Mouse (Mus musculus) naive thymus-derived CD4-positive, alpha-beta T cell, adult 2 months (primary cell): ENCODE results near the gene Lpxn.

ENCODE experiments used
- DNase-seq: peaks from one replicate; pipeline ENCODE4 v3.0.0-alpha.2; 2011; ENCODE audit warnings: low read depth

Lpxn gene

GRCm38 (mm10) chr19:12795511-12796327, at the start of gene Lpxn, which contains the start of gene Zfp91:
Lpxn (plus strand) TSS chr19:12796193.
Zfp91 (minus strand) TSS chr19:12796126.
- DNase-seq: peak; percentile 97

GRCm38 (mm10) chr19:12756286-12756685, 39.7 kb upstream of the Lpxn start:
- no peak for DNase-seq

- no peak for DNase-seq
Observed at GRCm38 (mm10) chr19:12758936-12759478, 37.0 kb upstream of the Lpxn start.

- DNase-seq: no peak
Observed at GRCm38 (mm10) chr19:12759656-12760055, 36.3 kb upstream of the Lpxn start.

DNA sequence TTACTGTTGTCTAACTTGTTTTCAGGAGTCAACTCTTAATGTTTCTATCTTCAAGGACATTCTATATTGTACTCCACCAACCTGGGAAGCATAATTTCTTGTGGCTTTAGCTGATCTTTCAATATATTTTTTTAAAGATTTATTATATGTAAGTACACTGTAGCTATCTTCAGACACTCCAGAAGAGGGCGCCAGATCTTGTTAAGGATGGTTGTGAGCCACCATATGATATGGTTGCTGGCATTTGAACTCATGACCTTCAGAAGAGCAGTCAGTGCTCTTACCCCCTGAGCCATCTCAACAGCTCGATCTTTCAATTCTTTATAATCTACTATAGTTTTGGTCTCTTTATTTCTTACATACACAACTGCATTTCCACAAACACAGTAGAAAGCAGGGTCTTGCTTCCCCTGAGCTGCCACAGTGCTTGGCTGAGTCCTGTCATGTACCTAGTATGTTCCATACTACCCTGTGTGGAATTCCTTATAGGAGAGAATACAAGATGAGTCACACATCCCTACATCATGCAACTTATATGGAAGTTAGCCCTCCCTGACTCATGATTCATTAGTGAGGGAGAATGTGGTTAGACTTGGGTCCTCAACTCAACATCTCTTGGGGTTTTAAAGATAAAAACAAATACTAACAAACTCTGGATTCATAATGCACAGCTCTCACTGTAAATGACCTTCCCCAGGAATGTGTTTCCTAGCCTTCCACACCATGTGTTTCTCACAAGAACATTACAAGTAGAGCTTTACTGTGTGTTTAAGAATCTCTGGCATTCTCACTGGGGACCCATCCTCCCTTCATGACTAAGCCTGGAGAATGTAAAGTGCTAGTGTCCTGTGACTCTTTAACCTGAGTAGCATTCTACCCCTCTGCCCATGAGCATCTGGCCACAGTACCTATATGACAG, 33.5 kb upstream of the Lpxn start:
- peak; percentile 37 for DNase-seq

- no peak for DNase-seq
Observed at GRCm38 (mm10) chr19:12765308-12765707, 30.7 kb upstream of the Lpxn start, which contains the start of gene Cntf. Cntf (minus strand) TSS chr19:12765632.

- DNase-seq: no peak
Observed at GRCm38 (mm10) chr19:12770888-12771287, 25.1 kb upstream of the Lpxn start.

DNA sequence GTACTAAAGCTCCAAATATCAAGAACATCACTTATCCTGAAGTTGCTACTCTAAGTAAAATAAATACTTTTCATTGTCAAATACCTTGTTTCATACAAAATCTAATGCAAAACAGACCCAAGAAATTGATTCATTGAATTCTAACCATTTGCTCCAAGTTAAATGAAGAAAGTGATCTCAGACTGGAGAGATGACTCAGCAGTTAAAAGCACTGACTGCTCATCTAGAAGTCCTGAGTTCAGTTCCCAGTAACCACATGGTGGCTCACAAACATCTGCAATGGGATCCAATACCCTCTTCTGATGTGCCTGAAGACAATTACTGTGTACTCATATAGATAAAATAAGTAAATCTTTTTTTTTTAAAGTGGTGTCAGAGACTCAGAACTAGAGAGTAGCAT, 15.6 kb upstream of the Lpxn start:
- DNase-seq: no peak

DNA sequence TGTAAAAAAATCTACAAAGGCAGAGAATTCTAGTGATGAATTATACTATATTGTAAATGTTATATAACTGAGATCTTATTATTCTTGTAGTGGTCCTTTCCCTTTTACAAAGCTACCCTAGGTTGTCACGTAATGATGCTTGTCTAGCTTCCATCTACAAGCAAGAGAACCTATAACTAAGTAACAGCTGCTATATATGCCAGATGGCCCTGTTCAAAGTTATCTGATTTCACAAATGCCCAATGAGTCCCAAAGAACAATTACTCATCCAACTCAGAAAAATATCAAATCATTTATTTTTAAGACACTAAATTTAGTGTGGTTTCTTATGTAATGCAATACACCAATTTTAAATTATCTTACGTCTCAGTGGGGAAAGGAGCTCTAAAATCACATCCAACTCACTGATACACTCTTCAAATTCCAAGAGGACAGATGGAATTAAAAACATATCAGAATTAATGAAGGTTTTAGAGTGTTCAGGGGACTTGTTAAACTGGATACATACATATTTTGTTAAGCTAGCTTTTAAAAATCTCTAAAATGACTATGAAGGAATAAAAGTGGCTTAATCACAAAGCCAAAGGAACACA, 9.1 kb upstream of the Lpxn start:
- DNase-seq: no peak

DNA sequence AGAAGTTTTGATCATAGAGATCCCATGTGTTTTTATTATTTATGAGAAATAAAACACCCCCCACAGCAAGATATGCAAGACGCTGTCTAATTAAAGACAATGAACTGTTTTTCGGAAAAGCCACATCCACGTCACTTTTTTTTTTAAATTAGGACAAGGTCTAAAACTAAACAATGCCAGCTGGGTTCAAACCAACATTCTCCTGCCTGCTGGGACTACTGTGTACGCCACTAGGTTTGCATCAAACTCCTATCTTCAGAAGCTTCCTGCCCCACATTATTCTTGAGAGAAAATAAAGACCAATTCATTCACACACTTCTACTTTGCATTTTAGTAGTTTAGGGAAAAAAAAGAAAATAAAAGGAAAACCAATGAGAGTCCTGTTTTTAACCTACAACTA, 8.3 kb upstream of the Lpxn start:
- no peak for DNase-seq

DNA sequence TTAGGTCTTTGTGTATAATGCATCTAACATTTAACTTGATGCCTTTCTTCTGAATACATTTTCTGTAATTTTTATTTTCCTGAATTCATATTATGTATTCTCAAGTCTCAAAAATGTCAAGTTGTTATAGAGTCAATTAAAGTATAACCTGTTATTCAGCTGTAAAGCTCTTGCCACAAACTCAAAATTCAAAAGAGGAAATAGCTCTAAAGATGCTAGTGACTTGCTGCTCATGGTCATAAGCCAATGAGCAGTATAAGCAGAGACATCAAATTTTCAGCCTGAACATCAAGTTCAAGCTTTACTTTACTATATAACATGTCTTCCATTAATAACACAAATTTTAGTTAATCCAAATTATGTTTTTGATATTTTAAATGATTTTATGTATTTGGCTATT, 3.6 kb upstream of the Lpxn start:
- DNase-seq: no peak

GRCm38 (mm10) chr19:12794056-12795044, 1.6 kb upstream of the Lpxn start:
- peak; percentile 91 for DNase-seq

- DNase-seq: no peak
Observed at GRCm38 (mm10) chr19:12795110-12795509, 883 bp upstream of the Lpxn start.

GRCm38 (mm10) chr19:12796328-12796931, 437 bp downstream of the Lpxn start:
- peak; percentile 94 for DNase-seq

DNA sequence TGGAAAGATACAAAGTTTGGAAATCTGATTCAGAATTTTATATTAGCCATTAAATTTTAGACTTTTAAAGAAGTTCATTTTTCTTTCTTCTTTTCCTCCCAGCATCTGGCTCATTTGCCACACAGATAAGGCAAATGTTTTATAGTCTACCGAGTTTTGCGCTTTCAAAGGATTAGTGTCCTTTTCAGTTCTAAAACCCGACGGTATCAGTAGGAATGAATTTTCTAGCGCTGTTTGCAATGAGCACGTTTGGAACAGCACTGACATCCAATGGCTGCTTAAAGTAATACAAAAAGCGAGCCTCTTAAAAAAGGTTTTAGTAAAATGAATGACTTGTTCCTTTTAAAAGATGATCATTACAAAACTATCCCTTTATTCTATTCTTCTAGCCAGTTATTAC, 1.1 kb downstream of the Lpxn start:
- peak; percentile 70 for DNase-seq

DNA sequence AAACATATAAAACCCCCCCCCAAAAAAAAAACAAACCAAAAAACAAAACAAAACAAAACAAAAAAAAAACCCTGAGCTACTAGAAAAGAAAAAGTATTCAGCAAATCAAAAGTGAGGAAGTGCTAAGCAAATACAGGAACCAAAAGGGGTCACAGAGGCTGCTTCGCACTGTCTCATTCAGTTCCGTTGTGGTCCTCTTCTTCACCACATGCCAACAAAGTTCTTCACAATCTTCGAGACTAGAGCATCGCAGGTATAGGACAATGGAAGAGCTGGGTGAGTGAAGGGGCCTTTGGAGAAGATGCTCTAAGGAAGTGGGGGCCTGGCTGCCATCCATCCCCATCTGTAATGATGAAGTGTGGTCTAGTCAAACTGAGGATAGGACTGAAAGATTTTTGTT, 2.4 kb downstream of the Lpxn start:
- DNase-seq: peak; percentile 66

DNA sequence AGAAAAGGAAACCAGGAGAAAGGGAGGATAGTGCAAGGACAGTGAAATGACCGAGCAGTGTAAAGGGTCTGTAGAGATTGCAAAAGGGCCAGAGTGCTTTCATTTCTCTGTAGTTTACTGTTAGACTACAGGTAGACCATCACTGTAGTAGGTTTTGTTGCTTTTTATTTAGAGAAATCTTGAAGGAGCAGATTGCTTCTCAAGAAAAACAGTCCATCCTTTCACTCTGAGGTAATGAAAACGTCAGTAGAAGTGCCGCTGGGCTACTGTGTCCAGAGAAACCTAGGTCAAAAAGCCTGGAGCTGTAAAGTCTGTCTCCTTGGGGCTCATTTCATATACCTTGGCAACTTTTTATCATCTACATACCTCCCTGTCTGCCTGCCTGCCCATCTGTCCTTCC, 3.1 kb downstream of the Lpxn start:
- DNase-seq: peak; percentile 15

DNA sequence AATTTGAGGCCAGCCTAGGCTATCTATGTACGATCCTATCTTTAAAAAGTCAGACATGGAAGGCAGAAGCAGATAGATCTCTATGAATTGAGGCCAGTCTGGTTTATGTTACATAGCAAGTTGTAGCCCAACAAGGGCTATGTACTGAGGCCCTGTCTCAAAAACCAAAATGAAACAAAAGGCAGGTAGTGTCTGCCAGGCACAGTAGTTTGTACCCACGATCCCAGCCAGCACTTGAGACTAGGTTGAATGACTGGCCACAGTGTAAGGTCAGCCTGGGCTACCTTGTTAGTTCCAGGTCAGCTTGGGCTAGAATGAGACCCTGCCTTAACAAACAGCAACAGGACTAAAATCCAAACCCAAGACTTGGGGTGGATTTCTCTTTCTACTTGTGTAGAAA, 4.6 kb downstream of the Lpxn start:
- DNase-seq: no peak

DNA sequence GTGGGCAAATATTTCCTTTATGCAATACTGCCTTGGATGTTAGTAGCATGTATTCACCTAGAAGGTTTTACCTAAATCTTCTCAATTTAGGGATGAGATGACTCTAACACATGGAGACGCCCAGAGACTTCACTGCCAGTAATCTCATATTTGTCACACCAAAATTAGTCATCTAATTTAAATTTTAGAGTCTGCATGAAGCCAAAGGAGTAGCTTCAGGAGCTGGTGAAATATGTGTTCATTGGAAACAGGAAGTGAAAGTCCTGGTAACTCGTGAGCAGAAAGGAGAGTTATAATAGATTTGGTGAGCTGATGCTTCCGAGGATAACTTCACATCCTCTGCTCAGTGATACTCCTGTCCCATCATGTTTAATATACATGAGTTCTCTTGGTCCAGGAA, 5.1 kb downstream of the Lpxn start:
- DNase-seq: no peak

- DNase-seq: no peak
Observed at GRCm38 (mm10) chr19:12802830-12803229, 6.8 kb downstream of the Lpxn start.

- no peak for DNase-seq
Observed at GRCm38 (mm10) chr19:12804237-12804636, 8.2 kb downstream of the Lpxn start.
